ENCODE assay signal across 10 mouse cellular contexts in genomic region chr1:63178308-63178707, GRCm38 (mm10). TPM values are rescaled to one million over a fixed set of nuclear protein-coding genes. Genes with fewer than 3 reads are reported as not detected.
A peak's percentile ranks its signal among the peaks of the same experiment; 100 is the strongest.
DNase-seq lines count a peak whose midpoint lies in the region; ATAC-seq and TF ChIP-seq lines count a peak whose summit lies in the region.
"Had no signal": no experiment of that assay in that cellular context is flagged by ENCODE, and none has a peak within 500 bp of the region (broad histone marks: within the 10 kb centered on the region; RNA-seq: fewer than 3 reads in every experiment).

No protein-coding gene starts in this region.

- no peak for ATAC-seq in hindbrain, embryonic 11.5 days (ENCODE audit: low FRiP score)
- no peak for ATAC-seq in frontal cortex, adult (ENCODE audit: low TSS enrichment)

- peaks cover 61% of the 10 kb centered on the region for H3K36me3 ChIP-seq in E14TG2a.4 (ENCODE audit: insufficient read depth, low read length)
- no peaks in the 10 kb centered on the region for H3K36me3 ChIP-seq in hindbrain, embryonic 11.5 days (ENCODE audit: control insufficient read depth, insufficient read depth, low read length)
- peaks cover 53% of the 10 kb centered on the region for H3K36me3 ChIP-seq in midbrain, embryonic 10.5 days

- peak overlapping the region; percentile 100 for H3K4me3 ChIP-seq in E14TG2a.4 (replicated peaks; ENCODE audit: low read length)
- H3K4me3 ChIP-seq in hindbrain, embryonic 11.5 days (ENCODE audit: low read depth, low read length): no peak overlapping the region; the same call in 1 of the 2 replicates
- peak overlapping the region; percentile 98 for H3K4me3 ChIP-seq in midbrain, embryonic 10.5 days

- H3K27me3 ChIP-seq in E14TG2a.4 (ENCODE audit: insufficient read depth, low read length): no peaks in the 10 kb centered on the region
- H3K27me3 ChIP-seq in hindbrain, embryonic 11.5 days (ENCODE audit: control insufficient read depth, insufficient read depth, low read length): no peaks in the 10 kb centered on the region
- no peaks in the 10 kb centered on the region for H3K27me3 ChIP-seq in midbrain, embryonic 10.5 days (ENCODE audit: low read depth, poor library complexity, severe bottlenecking)

- H3K27ac ChIP-seq in hindbrain, embryonic 11.5 days (ENCODE audit: low read depth, low read length): no peak overlapping the region
- H3K27ac ChIP-seq in midbrain, embryonic 10.5 days (replicated peaks): no peak overlapping the region

- peak overlapping the region; percentile 70 for H3K4me2 ChIP-seq in hindbrain, embryonic 11.5 days (replicated peaks; ENCODE audit: low read depth, low read length)

- no peaks in the 10 kb centered on the region for H3K9me3 ChIP-seq in E14TG2a.4 (ENCODE audit: low read length)
- no peaks in the 10 kb centered on the region for H3K9me3 ChIP-seq in hindbrain, embryonic 11.5 days (ENCODE audit: control insufficient read depth, low read length)
- H3K9me3 ChIP-seq in midbrain, embryonic 10.5 days (replicated peaks): no peaks in the 10 kb centered on the region

- WGBS in hindbrain, embryonic 11.5 days: 85% methylated on average over 3 of the region's 3 CpGs
- 86% methylated on average over 3 of the region's 3 CpGs for WGBS in midbrain, embryonic 10.5 days

- peaks cover 45% of the 10 kb centered on the region for H3K4me1 ChIP-seq in E14TG2a.4 (replicated peaks; ENCODE audit: low read depth, low read length)
- no peaks in the 10 kb centered on the region; the same call in 1 of the 2 replicates for H3K4me1 ChIP-seq in hindbrain, embryonic 11.5 days (replicated peaks; ENCODE audit: control insufficient read depth, insufficient read depth, low read length)
- H3K4me1 ChIP-seq in midbrain, embryonic 10.5 days: peaks cover 29% of the 10 kb centered on the region

- TF ChIP-seq CTCF in E14TG2a.4 (conservative IDR thresholded peaks at IDR 0.05; ENCODE audit: low read length): no peak

- DNase-seq in heart, adult 11 months: peak; percentile 81
- no peak for DNase-seq in heart, postnatal 4 days
- DNase-seq in hindbrain, embryonic 11.5 days (ENCODE audit: low spot score): no peak
- no peak for DNase-seq in midbrain, embryonic 10.5 days (ENCODE audit: low spot score)
- DNase-seq in adrenal gland, adult 18-20 months (ENCODE audit: low spot score in 2 of 2): no peak
- DNase-seq in layer of hippocampus, postnatal 10 days (ENCODE audit: low spot score in 2 of 2): no peak
- DNase-seq: cerebellum, postnatal 14 days; spleen, adult 18-20 months had no signal

- no peak overlapping the region for H3K9ac ChIP-seq in hindbrain, embryonic 11.5 days (ENCODE audit: low read depth, low read length)

RNA-seq across cellular contexts. Expression of gene Ndufs1, which starts 1.7 kb away (rescaled TPM):
- 100 to 1,000 TPM; 533 to 564 TPM for total RNA-seq in heart, postnatal 4 days (2021)
- 135 and 158 TPM in 2 replicates for polyA plus RNA-seq in hindbrain, embryonic 11.5 days (2014; fragmentation: Nextera tagmentation; extraction: Ambion mirVana)
- 142 and 148 TPM in 2 replicates for polyA plus RNA-seq in midbrain, embryonic 10.5 days (2016; fragmentation: Nextera tagmentation; extraction: Ambion mirVana)
- total RNA-seq in adrenal gland, adult 18-20 months (2021): 100 to 1,000 TPM; 272 to 350 TPM
- total RNA-seq in layer of hippocampus, postnatal 10 days (2021): 100 to 1,000 TPM; 145 to 148 TPM

RNA-seq across cellular contexts. Expression of gene Eef1b2, which starts 1.7 kb away (rescaled TPM):
- total RNA-seq in heart, postnatal 4 days (2021): 100 to 1,000 TPM; 497 to 542 TPM
- 511 and 534 TPM in 2 replicates for polyA plus RNA-seq in hindbrain, embryonic 11.5 days (2014; fragmentation: Nextera tagmentation; extraction: Ambion mirVana)
- 538 and 588 TPM in 2 replicates for polyA plus RNA-seq in midbrain, embryonic 10.5 days (2016; fragmentation: Nextera tagmentation; extraction: Ambion mirVana)
- total RNA-seq in adrenal gland, adult 18-20 months (2021): 100 to 1,000 TPM; 584 to 627 TPM
- 100 to 1,000 TPM; 532 to 585 TPM for total RNA-seq in layer of hippocampus, postnatal 10 days (2021)

RNA-seq across cellular contexts. Expression of gene Gpr1, which starts 36.0 kb away (rescaled TPM):
- not detected for total RNA-seq in heart, postnatal 4 days (2021)
- 0.08 and 0.27 TPM in 2 replicates for polyA plus RNA-seq in hindbrain, embryonic 11.5 days (2014; fragmentation: Nextera tagmentation; extraction: Ambion mirVana)
- 0.25 and 0.30 TPM in 2 replicates for polyA plus RNA-seq in midbrain, embryonic 10.5 days (2016; fragmentation: Nextera tagmentation; extraction: Ambion mirVana)
- under 1 TPM; 0.26 to 0.43 TPM for total RNA-seq in adrenal gland, adult 18-20 months (2021)
- under 1 TPM; 0.30 to 0.56 TPM for total RNA-seq in layer of hippocampus, postnatal 10 days (2021)
